Mouse (Mus musculus): ENCODE data around the gene Mpo. TPM values are rescaled to one million over a fixed set of nuclear protein-coding genes. Genes with fewer than 3 reads are reported as not detected.

Mpo gene
- total and polyA plus RNA-seq, 3 experiments = 0.10 TPM; not detected in 2

- 10% methylated on average over 23 of the region's 23 CpGs for WGBS
- H3K4me1 ChIP-seq (ENCODE audit: control insufficient read depth, insufficient read depth, low read length) = no peaks in the 10 kb centered on the region
- H3K79me2 ChIP-seq (replicated peaks; ENCODE audit: control insufficient read depth, insufficient read depth, low read length) = no peaks in the 10 kb centered on the region
- no peak within 1 kb of the TSS for H3K27ac ChIP-seq
- intact Hi-C loops (cut with DNase I) = no loop called here
- H3K36me3 ChIP-seq (ENCODE audit: control insufficient read depth, insufficient read depth, low read length) = no peaks in the 10 kb centered on the region
- H3K27me3 ChIP-seq (ENCODE audit: control insufficient read depth, insufficient read depth, low read length) = peaks cover 30% of the 10 kb centered on the region
- no peak for TF ChIP-seq POLR2A (IDR thresholded peaks at IDR 0.05; ENCODE audit: insufficient read depth, low read depth, low read length)
- no peak for TF ChIP-seq CTCF (IDR thresholded peaks at IDR 0.05)
- TF ChIP-seq EP300 (IDR thresholded peaks at IDR 0.05; ENCODE audit: insufficient read depth, low read depth, low read length) = no peak
- H3K9ac ChIP-seq (ENCODE audit: low read depth, low read length) = no peak within 1 kb of the TSS
- no peak within 1 kb of the TSS for H3K4me3 ChIP-seq
- DNase-seq = no peak
Observed at GRCm38 (mm10) chr11:87760301-87761081, 32.9 kb upstream of the Mpo start, which contains the start of gene Tspoap1. Gene Tspoap1, plus strand, starts transcription at chr11:87760541.

DNA sequence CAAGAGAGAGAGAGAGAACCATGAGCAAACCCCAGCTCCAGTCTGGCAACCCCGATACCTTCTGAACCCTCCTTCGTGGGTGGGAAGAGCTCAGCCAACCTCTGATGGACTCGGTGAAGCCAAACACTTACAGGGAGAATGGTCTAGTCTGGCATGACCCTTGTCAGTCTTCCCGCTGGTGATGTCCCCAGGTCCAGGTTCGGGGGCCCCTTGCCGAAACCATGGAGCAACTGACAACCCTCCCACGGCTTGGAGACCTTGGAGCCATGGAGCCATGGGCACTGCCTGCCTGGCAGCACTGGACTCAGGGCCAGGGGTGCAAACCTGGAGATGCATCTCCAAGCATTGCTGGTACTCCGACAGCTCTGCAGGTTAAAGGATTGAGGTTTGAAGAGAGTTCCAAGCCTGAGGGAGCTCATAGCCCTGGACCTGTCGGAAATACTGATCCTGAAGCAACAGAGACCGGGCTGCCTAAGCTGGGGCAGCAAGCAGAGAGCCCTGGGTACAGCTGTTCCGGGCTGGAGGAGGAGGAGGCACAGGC, 32.1 kb upstream of the Mpo start:
- 61% methylated on average over 11 of the region's 11 CpGs for WGBS
- Histone ChIP-seq H3K27me3 (ENCODE audit: control insufficient read depth, insufficient read depth, low read length) (peaks cover 30% of the 10 kb centered on the region), H3K79me2 (replicated peaks; ENCODE audit: control insufficient read depth, insufficient read depth, low read length) (no peaks in the 10 kb centered on the region), H3K4me1 (ENCODE audit: control insufficient read depth, insufficient read depth, low read length) (no peaks in the 10 kb centered on the region), H3K27ac (no peak overlapping the region), H3K9ac (ENCODE audit: low read depth, low read length) (no peak overlapping the region), H3K36me3 (ENCODE audit: control insufficient read depth, insufficient read depth, low read length) (no peaks in the 10 kb centered on the region), H3K4me3 (no peak overlapping the region)
- DNase-seq = no peak
- intact Hi-C loops (cut with DNase I) = no loop called here
- no peak for TF ChIP-seq EP300 (IDR thresholded peaks at IDR 0.05; ENCODE audit: insufficient read depth, low read depth, low read length)
- TF ChIP-seq CTCF (IDR thresholded peaks at IDR 0.05) = no peak
- no peak for TF ChIP-seq POLR2A (IDR thresholded peaks at IDR 0.05; ENCODE audit: insufficient read depth, low read depth, low read length)

GRCm38 (mm10) chr11:87761806-87762701, 31.3 kb upstream of the Mpo start:
- no peaks in the 10 kb centered on the region for H3K79me2 ChIP-seq (replicated peaks; ENCODE audit: control insufficient read depth, insufficient read depth, low read length)
- intact Hi-C loops (cut with DNase I) = no loop called here
- H3K9ac ChIP-seq (ENCODE audit: low read depth, low read length) = no peak overlapping the region
- no peak for DNase-seq
- no peaks in the 10 kb centered on the region for H3K36me3 ChIP-seq (ENCODE audit: control insufficient read depth, insufficient read depth, low read length)
- WGBS = 70% methylated on average over 14 of the region's 14 CpGs
- no peak overlapping the region for H3K4me3 ChIP-seq
- TF ChIP-seq POLR2A (IDR thresholded peaks at IDR 0.05; ENCODE audit: insufficient read depth, low read depth, low read length) (no peak), CTCF (IDR thresholded peaks at IDR 0.05) (no peak), EP300 (IDR thresholded peaks at IDR 0.05; ENCODE audit: insufficient read depth, low read depth, low read length) (no peak)
- no peaks in the 10 kb centered on the region for H3K4me1 ChIP-seq (ENCODE audit: control insufficient read depth, insufficient read depth, low read length)
- H3K27ac ChIP-seq = no peak overlapping the region
- H3K27me3 ChIP-seq (ENCODE audit: control insufficient read depth, insufficient read depth, low read length) = peaks cover 30% of the 10 kb centered on the region

DNA sequence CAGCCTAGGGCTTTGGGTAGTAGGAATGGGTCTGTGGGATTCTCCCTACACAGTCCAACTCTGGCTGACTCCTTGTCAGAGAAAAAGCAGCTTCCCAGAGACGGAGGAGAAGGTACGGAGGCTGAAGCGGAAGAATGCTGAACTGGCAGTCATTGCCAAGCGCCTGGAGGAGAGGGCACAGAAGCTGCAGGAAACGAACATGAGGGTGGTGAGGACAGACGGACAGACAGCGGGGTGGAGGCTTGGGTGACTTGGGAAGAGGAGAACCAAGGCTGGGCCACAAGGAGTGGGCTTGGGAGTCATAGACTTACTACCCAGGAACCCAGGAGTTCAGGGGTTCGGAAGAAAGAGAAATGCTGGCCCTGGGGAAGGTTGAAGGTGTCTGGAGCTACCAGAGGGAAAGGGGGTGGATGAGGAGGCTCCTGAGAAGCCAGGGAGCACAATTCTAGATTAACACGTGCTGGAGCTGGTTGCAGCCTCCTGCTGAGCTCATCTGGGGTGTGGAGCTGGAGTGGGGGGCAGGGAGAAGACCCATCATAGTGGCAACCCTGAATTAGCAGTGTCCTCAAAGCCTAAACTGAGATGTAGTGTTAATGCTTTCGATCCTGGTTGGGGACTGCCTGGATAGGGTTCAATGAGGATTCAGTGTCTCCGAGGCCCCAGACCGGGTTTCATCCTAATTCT, 30.5 kb upstream of the Mpo start:
- H3K9ac ChIP-seq (ENCODE audit: low read depth, low read length) = no peak overlapping the region
- intact Hi-C loops (cut with DNase I) = no loop called here
- no peaks in the 10 kb centered on the region for H3K79me2 ChIP-seq (replicated peaks; ENCODE audit: control insufficient read depth, insufficient read depth, low read length)
- 41% methylated on average over 12 of the region's 12 CpGs for WGBS
- H3K4me1 ChIP-seq (ENCODE audit: control insufficient read depth, insufficient read depth, low read length) = no peaks in the 10 kb centered on the region
- H3K27ac ChIP-seq = no peak overlapping the region
- H3K27me3 ChIP-seq (ENCODE audit: control insufficient read depth, insufficient read depth, low read length) = peaks cover 30% of the 10 kb centered on the region
- DNase-seq = no peak
- H3K36me3 ChIP-seq (ENCODE audit: control insufficient read depth, insufficient read depth, low read length) = no peaks in the 10 kb centered on the region
- H3K4me3 ChIP-seq = no peak overlapping the region
- TF ChIP-seq POLR2A (IDR thresholded peaks at IDR 0.05; ENCODE audit: insufficient read depth, low read depth, low read length) (no peak), CTCF (IDR thresholded peaks at IDR 0.05) (no peak), EP300 (IDR thresholded peaks at IDR 0.05; ENCODE audit: insufficient read depth, low read depth, low read length) (no peak)

DNA sequence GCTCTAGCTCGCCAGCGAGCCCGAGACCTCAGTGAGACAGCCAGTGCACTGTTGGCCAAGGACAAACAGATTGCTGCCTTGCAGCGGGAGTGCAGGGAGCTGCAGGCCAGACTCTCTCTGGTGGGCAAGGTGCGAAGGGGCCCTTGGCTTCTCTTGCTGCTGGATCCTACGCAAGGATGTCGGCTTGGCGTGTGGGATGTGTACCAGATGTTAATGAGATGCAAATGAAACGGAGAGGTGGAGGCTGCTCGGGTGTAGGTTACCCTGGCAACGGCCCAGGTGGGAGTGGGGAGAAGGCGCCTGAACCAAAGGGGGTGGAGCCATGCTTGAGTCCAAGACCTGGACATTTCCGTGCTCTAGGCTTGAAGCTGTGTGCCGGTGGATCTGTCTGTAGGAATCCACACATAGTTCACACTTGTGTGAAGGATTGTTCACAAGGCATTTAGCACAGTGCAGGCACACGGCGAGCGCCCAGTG, 29.8 kb upstream of the Mpo start:
- no peaks in the 10 kb centered on the region for H3K36me3 ChIP-seq (ENCODE audit: control insufficient read depth, insufficient read depth, low read length)
- no peak for DNase-seq

More for the DNA sequence above, 29.8 kb upstream of the Mpo start:
- intact Hi-C loops (cut with DNase I) = no loop called here
- no peaks in the 10 kb centered on the region for H3K4me1 ChIP-seq (ENCODE audit: control insufficient read depth, insufficient read depth, low read length)
- H3K27ac ChIP-seq = no peak overlapping the region
- TF ChIP-seq CTCF (IDR thresholded peaks at IDR 0.05) = no peak
- TF ChIP-seq EP300 (IDR thresholded peaks at IDR 0.05; ENCODE audit: insufficient read depth, low read depth, low read length) = no peak
- TF ChIP-seq POLR2A (IDR thresholded peaks at IDR 0.05; ENCODE audit: insufficient read depth, low read depth, low read length) = no peak
- 3% methylated on average over 17 of the region's 17 CpGs for WGBS
- H3K4me3 ChIP-seq = no peak overlapping the region
- H3K9ac ChIP-seq (ENCODE audit: low read depth, low read length) = no peak overlapping the region
- peaks cover 30% of the 10 kb centered on the region for H3K27me3 ChIP-seq (ENCODE audit: control insufficient read depth, insufficient read depth, low read length)
- no peaks in the 10 kb centered on the region for H3K79me2 ChIP-seq (replicated peaks; ENCODE audit: control insufficient read depth, insufficient read depth, low read length)

Measured in heart, adult 2 months (tissue).